Mouse (Mus musculus) heart, postnatal 0 days (tissue): ENCODE measurements around the gene Gnb1.

Experiments used
- CTCF ChIP-seq: IDR thresholded peaks from 2 replicates; pipeline ENCODE4 v1.5.1; 2016; ENCODE audit warnings: antibody characterized with exemption, control low read depth, low read depth
- EP300 ChIP-seq: IDR thresholded peaks from 2 replicates; pipeline ENCODE4 v1.6.1; 2016; ENCODE audit warnings: antibody characterized with exemption, low read depth

GRCm38 (mm10) chr4:155566555-155566954 lies 75.4 kb downstream of the Gnb1 start:
- no peak for TF ChIP-seq CTCF
- no peak for TF ChIP-seq EP300
